Mouse (Mus musculus) kidney, embryonic 15.5 days (tissue): ENCODE measurements around the gene Csf1. TPM values are rescaled to one million over a fixed set of nuclear protein-coding genes. Genes with fewer than 3 reads are reported as not detected.
"Not testable (repeated sequence)": the region's sequence is repeated elsewhere in the genome, so short reads cannot be mapped to it uniquely, and the experiment has no call there.

ENCODE experiments used
- ATAC-seq: fragments of 200-750 bp; cut with Nextera tagmentation; replicated peaks from 2 replicates; pipeline ENCODE4 v1.8.0; 2017; ENCODE audit warnings: moderate TSS enrichment; ENCODE audit not compliant: low FRiP score
- H3K27ac ChIP-seq: fragments of 300-500 bp; sonication (generic); 2 replicates; pipeline ENCODE4 v1.5.1; 2015; ENCODE audit warnings: mild to moderate bottlenecking, inconsistent platforms
- H3K27me3 ChIP-seq: fragments of 300-500 bp; sonication (generic); 2 replicates; pipeline ENCODE4 v1.6.1; 2015; ENCODE audit warnings: inconsistent platforms
- H3K36me3 ChIP-seq: fragments of 300-500 bp; sonication (generic); 2 replicates; pipeline ENCODE4 v1.6.1; 2015; ENCODE audit warnings: inconsistent platforms
- H3K4me1 ChIP-seq: fragments of 300-500 bp; sonication (generic); 2 replicates; pipeline ENCODE4 v1.6.1; 2015; ENCODE audit warnings: inconsistent platforms
- H3K4me2 ChIP-seq: fragments of 300-500 bp; sonication (generic); 2 replicates; pipeline ENCODE4 v1.6.1; 2015; ENCODE audit warnings: moderate library complexity, mild to moderate bottlenecking, inconsistent platforms
- H3K4me3 ChIP-seq: fragments of 300-500 bp; sonication (generic); replicated peaks from 2 replicates; pipeline ENCODE4 v1.5.1; 2015; ENCODE audit warnings: mild to moderate bottlenecking, inconsistent platforms
- H3K9ac ChIP-seq: fragments of 300-500 bp; sonication (generic); 2 replicates; pipeline ENCODE4 v1.6.1; 2015; ENCODE audit warnings: mild to moderate bottlenecking, inconsistent platforms
- H3K9me3 ChIP-seq: fragments of 300-500 bp; sonication (generic); replicated peaks from 2 replicates; pipeline ENCODE4 v1.6.1; 2016; ENCODE audit warnings: inconsistent platforms
- WGBS: fragments of 180-500 bp; shearing (Covaris S2); methylation state at CpG from one replicate; pipeline ENCODE4 v1.1.7; 2015; ENCODE audit warnings: mixed read lengths; 5-methylcytosine and 5-hydroxymethylcytosine counted together
- polyA plus RNA-seq: library from polyadenylated mRNA; unstranded; fragments of >200 nt; fragmentation: Nextera tagmentation; extraction: Ambion mirVana; gene quantifications from 2 replicates; pipeline ENCODE4 v1.2.1, GENCODE M21; 2015

Csf1 gene
- polyA plus RNA-seq, 1 experiment from 2014 or later = 9.3 TPM

- Histone ChIP-seq H3K4me2 (no peak overlapping the region), H3K27me3 (no peaks in the 10 kb centered on the region), H3K27ac (peak overlapping the region; percentile 90), H3K9ac (no peak overlapping the region), H3K36me3 (peaks cover 21% of the 10 kb centered on the region; the same call in 1 of the 2 replicates), H3K4me1 (peaks cover 52% of the 10 kb centered on the region), H3K9me3 (no peaks in the 10 kb centered on the region), H3K4me3 (no peak overlapping the region)
- 86% methylated on average over 10 of the region's 10 CpGs for WGBS
- no peak for ATAC-seq
These were observed 18.1 kb downstream of the Csf1 start for GRCm38 (mm10) chr3:107742071-107742710.

- Histone ChIP-seq H3K27me3 (no peaks in the 10 kb centered on the region), H3K9me3 (no peaks in the 10 kb centered on the region), H3K4me3 (no peak overlapping the region), H3K9ac (no peak overlapping the region), H3K36me3 (peaks cover 18% of the 10 kb centered on the region; the same call in 1 of the 2 replicates), H3K27ac (peak overlapping the region; percentile 90), H3K4me1 (peaks cover 52% of the 10 kb centered on the region), H3K4me2 (no peak overlapping the region)
- ATAC-seq = no peak
These were observed 18.9 kb downstream of the Csf1 start for GRCm38 (mm10) chr3:107741387-107741786.

- WGBS = 8% methylated on average over 6 of the region's 6 CpGs
- H3K4me1 ChIP-seq = peaks cover 49% of the 10 kb centered on the region
- H3K9ac ChIP-seq = no peak overlapping the region
- no peaks in the 10 kb centered on the region for H3K9me3 ChIP-seq
- H3K36me3 ChIP-seq = peaks cover 12% of the 10 kb centered on the region; the same call in 1 of the 2 replicates
- H3K4me3 ChIP-seq = no peak overlapping the region
- H3K27me3 ChIP-seq = no peaks in the 10 kb centered on the region
- peak overlapping the region; percentile 90 for H3K27ac ChIP-seq
- H3K4me2 ChIP-seq = 0 out of 2 replicates have a peak overlapping the region, but pooled peaks have one; percentile 10
- ATAC-seq = peak; percentile 95
These were observed 19.6 kb downstream of the Csf1 start for GRCm38 (mm10) chr3:107740578-107741207.

- no peaks in the 10 kb centered on the region for H3K9me3 ChIP-seq
- H3K4me2 ChIP-seq = no peak overlapping the region
- ATAC-seq = 0 out of 2 replicates have a peak, but pooled peaks have one; percentile 4
- H3K36me3 ChIP-seq = peaks cover 5% of the 10 kb centered on the region; the same call in 1 of the 2 replicates
- H3K4me3 ChIP-seq = no peak overlapping the region
- WGBS = 72% methylated on average over 2 of the region's 2 CpGs
- no peak overlapping the region for H3K9ac ChIP-seq
- H3K27me3 ChIP-seq = no peaks in the 10 kb centered on the region
- peaks cover 49% of the 10 kb centered on the region for H3K4me1 ChIP-seq
- H3K27ac ChIP-seq = peak overlapping the region; percentile 90
These were observed 20.3 kb downstream of the Csf1 start for GRCm38 (mm10) chr3:107739966-107740365.

- no peaks in the 10 kb centered on the region for H3K27me3 ChIP-seq
- H3K9me3 ChIP-seq = no peaks in the 10 kb centered on the region
- H3K9ac ChIP-seq = no peak overlapping the region
- H3K4me2 ChIP-seq = no peak overlapping the region
- peaks cover 51% of the 10 kb centered on the region for H3K4me1 ChIP-seq
- H3K36me3 ChIP-seq = peaks cover 5% of the 10 kb centered on the region; the same call in 1 of the 2 replicates
- H3K4me3 ChIP-seq = no peak overlapping the region
- peak overlapping the region; percentile 90 for H3K27ac ChIP-seq
- no peak for ATAC-seq
- WGBS = 73% methylated on average over 3 of the region's 3 CpGs
These were observed 20.8 kb downstream of the Csf1 start for GRCm38 (mm10) chr3:107739456-107739855.

- 86% methylated on average over 1 of the region's 1 CpGs for WGBS
- no peak overlapping the region for H3K27ac ChIP-seq
- H3K4me3 ChIP-seq = no peak overlapping the region
- peaks cover 50% of the 10 kb centered on the region for H3K4me1 ChIP-seq
- no peaks in the 10 kb centered on the region for H3K9me3 ChIP-seq
- H3K4me2 ChIP-seq = no peak overlapping the region
- ATAC-seq = no peak
- H3K9ac ChIP-seq = no peak overlapping the region
- H3K27me3 ChIP-seq = no peaks in the 10 kb centered on the region
- H3K36me3 ChIP-seq = peaks cover 5% of the 10 kb centered on the region; the same call in 1 of the 2 replicates
These were observed 21.6 kb downstream of the Csf1 start for GRCm38 (mm10) chr3:107738620-107739019.

GRCm38 (mm10) chr3:107737609-107738190 is 22.6 kb downstream of the Csf1 start:
- Histone ChIP-seq H3K4me3 (no peak overlapping the region), H3K4me1 (peaks cover 41% of the 10 kb centered on the region), H3K9ac (no peak overlapping the region), H3K27ac (no peak overlapping the region), H3K4me2 (no peak overlapping the region), H3K36me3 (peaks cover 5% of the 10 kb centered on the region; the same call in 1 of the 2 replicates), H3K27me3 (no peaks in the 10 kb centered on the region), H3K9me3 (no peaks in the 10 kb centered on the region)
- 89% methylated on average over 1 of the region's 1 CpGs for WGBS
- ATAC-seq = no peak

- H3K9me3 ChIP-seq, H3K27me3 ChIP-seq, H3K4me2 ChIP-seq, H3K9ac ChIP-seq, ATAC-seq, H3K27ac ChIP-seq, H3K36me3 ChIP-seq, H3K4me3 ChIP-seq: not testable (repeated sequence)
- 93% methylated on average over 13 of the region's 13 CpGs for WGBS
- peaks cover 26% of the 10 kb centered on the region for H3K4me1 ChIP-seq
These were observed 24.6 kb downstream of the Csf1 start for GRCm38 (mm10) chr3:107735620-107736019.

- Histone ChIP-seq H3K4me2 (no peak overlapping the region), H3K27ac (no peak overlapping the region), H3K4me3 (no peak overlapping the region), H3K36me3 (no peaks in the 10 kb centered on the region), H3K9me3 (no peaks in the 10 kb centered on the region), H3K4me1 (peaks cover 12% of the 10 kb centered on the region; the same call in 1 of the 2 replicates), H3K27me3 (no peaks in the 10 kb centered on the region), H3K9ac (no peak overlapping the region)
- no peak for ATAC-seq
- WGBS = 93% methylated on average over 1 of the region's 1 CpGs
These were observed 26.9 kb downstream of the Csf1 start for GRCm38 (mm10) chr3:107733329-107733728.

- Histone ChIP-seq H3K9me3 (no peaks in the 10 kb centered on the region), H3K27me3 (no peaks in the 10 kb centered on the region), H3K4me2 (no peak overlapping the region), H3K4me3 (no peak overlapping the region), H3K36me3 (no peaks in the 10 kb centered on the region), H3K9ac (no peak overlapping the region), H3K4me1 (peaks cover 12% of the 10 kb centered on the region; the same call in 1 of the 2 replicates), H3K27ac (no peak overlapping the region)
- no peak for ATAC-seq
- 73% methylated on average over 2 of the region's 2 CpGs for WGBS
These were observed 30.0 kb downstream of the Csf1 start for GRCm38 (mm10) chr3:107730236-107730635.

- WGBS = 62% methylated on average over 1 of the region's 1 CpGs
- Histone ChIP-seq H3K4me2 (no peak overlapping the region), H3K27me3 (peaks cover 4% of the 10 kb centered on the region; the same call in 1 of the 2 replicates), H3K4me1 (peaks cover 6% of the 10 kb centered on the region; the same call in 1 of the 2 replicates), H3K9me3 (no peaks in the 10 kb centered on the region), H3K9ac (no peak overlapping the region), H3K27ac (no peak overlapping the region), H3K4me3 (no peak overlapping the region), H3K36me3 (no peaks in the 10 kb centered on the region)
- no peak for ATAC-seq
These were observed 31.8 kb downstream of the Csf1 start for GRCm38 (mm10) chr3:107728509-107728908.

- Histone ChIP-seq H3K9ac (no peak overlapping the region), H3K4me3 (no peak overlapping the region), H3K36me3 (no peaks in the 10 kb centered on the region), H3K27ac (no peak overlapping the region), H3K27me3 (no peaks in the 10 kb centered on the region), H3K9me3 (no peaks in the 10 kb centered on the region), H3K4me2 (no peak overlapping the region), H3K4me1 (peaks cover 4% of the 10 kb centered on the region; the same call in 1 of the 2 replicates)
- WGBS = 89% methylated on average over 1 of the region's 1 CpGs
- no peak for ATAC-seq
These were observed 44.3 kb downstream of the Csf1 start for GRCm38 (mm10) chr3:107715971-107716370.
